Mouse (Mus musculus) urinary bladder, postnatal 10 days (tissue): Measurements from ENCODE around the gene Bcr.

Experiments used
- DNase-seq: peaks from one replicate; pipeline ENCODE4 v3.0.0; 2022; ENCODE audit warnings: low spot score

Gene Bcr

GRCm38 (mm10) chr10:75131625-75132024, 71.2 kb downstream of the Bcr start:
- no peak for DNase-seq

- DNase-seq: no peak
Measured at GRCm38 (mm10) chr10:75134861-75135517, 74.6 kb downstream of the Bcr start.

GRCm38 (mm10) chr10:75135518-75136162, 75.2 kb downstream of the Bcr start:
- DNase-seq: no peak

DNA sequence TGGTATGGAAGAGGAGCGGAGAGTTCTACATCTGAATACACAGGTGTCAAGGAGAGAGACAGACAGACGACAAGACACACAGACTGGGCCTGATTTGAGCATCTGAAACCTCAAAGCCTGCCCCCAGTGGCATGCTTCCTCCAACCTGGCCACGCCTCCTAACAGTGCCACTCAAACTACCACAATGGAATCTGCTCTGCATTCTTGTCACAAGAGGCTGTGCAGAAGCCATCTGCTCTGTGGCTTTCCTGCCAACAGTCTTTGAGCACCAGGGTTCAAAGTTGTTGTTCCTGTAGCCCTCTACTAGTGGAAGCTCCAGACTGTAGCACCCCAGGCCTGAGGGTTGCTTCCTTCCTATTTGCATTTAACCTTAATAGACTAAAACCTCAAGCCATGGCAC, 76.8 kb downstream of the Bcr start:
- no peak for DNase-seq

DNA sequence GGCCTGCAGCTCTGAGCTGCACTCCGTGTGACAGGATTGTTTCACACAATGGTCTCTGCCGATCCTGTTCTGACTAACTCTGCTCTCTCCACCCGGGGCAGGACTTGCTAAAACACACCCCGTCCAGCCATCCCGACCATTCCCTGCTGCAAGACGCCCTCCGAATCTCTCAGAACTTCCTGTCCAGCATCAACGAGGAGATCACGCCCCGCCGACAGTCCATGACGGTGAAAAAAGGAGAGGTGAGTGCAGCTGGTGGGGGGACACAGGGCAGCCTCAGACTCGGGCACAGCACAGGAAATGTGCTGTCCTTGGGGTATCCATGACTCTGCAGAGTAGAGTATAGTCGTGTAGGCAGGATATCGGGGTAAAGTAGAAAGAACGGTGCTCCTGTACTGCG, 84.8 kb downstream of the Bcr start:
- no peak for DNase-seq

DNA sequence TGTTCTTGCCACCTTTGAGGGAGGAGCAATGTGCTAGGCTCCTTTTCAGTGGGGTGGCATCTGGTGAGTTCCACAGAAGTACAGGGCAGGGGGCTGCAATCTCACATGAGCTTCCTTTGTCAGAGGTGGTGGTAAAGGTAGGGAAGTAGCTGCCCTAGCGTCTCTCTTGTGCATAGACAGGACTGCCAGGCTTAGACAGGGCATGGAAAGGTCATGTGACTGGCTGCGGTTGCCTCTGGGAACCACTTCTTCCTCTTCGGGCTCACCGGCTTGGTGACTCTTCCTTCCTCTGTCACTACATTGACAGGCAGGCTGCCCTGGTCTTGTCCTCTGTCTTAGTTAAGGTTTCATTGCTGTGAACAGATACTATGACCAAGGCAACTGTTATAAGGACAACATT, 85.6 kb downstream of the Bcr start:
- no peak for DNase-seq

- DNase-seq: no peak
Measured at GRCm38 (mm10) chr10:75146619-75147018, 86.2 kb downstream of the Bcr start.

DNA sequence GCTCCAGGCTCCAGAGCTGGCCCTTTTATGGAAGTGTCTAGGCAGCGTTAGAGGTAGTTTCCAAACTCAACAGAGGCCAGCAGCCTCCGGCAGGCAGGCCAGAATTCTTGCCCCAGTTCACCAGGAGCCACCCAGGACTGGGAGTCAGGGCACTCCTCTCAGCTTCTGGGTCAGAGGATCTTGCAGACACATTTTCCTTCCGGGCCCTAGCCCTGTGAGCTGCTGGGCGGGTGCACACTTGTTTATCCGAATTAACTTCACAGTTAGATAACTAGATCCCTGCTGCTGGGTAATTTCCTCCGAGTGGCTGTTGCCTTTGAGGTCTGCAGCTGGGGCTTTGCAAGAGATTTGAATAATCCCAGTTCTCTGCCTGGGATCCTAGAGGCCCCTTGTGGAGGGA, 87.9 kb downstream of the Bcr start:
- DNase-seq: no peak

- no peak for DNase-seq
Measured at GRCm38 (mm10) chr10:75150361-75150760, 90.0 kb downstream of the Bcr start.

GRCm38 (mm10) chr10:75151311-75151710, 90.9 kb downstream of the Bcr start:
- no peak for DNase-seq

- no peak for DNase-seq
Measured at GRCm38 (mm10) chr10:75156835-75157234, 96.4 kb downstream of the Bcr start.

DNA sequence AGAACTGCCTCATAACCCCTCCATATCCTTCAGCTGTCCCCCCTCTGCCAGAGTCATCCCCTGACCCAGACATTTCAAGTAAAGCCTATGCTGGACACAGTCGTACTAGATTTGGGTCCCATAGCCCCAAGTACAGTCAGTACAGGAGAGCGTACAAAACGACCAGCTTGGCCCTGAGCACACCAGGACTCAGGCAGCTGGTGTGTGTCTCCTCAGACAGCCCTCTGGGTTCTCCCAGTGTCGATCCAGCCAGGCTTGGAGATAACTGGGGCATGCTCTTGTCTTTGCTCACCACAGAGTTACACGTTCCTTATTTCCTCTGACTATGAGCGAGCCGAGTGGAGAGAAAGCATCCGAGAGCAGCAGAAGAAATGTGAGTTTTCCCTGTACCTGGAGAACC, 97.3 kb downstream of the Bcr start:
- DNase-seq: no peak

DNA sequence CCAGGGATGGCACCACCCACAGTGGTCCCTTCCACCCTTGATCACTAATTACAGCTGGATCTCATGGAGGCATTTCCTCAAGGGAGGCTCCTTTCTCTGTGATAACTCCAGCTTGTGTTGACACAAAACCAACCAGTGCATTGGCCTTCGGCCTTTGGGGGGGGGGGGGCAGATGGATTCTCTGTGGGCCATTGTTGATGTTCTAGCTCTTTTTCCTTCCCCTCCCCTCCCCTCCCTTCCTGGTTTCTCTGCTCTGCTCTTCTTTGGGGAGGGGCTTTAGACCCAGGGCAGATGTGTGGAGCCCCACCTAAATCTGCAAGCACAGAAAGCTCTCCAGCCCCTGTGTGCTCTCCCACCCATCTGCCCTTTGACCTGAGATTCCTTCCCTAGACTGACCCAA, 98.0 kb downstream of the Bcr start:
- no peak for DNase-seq

DNA sequence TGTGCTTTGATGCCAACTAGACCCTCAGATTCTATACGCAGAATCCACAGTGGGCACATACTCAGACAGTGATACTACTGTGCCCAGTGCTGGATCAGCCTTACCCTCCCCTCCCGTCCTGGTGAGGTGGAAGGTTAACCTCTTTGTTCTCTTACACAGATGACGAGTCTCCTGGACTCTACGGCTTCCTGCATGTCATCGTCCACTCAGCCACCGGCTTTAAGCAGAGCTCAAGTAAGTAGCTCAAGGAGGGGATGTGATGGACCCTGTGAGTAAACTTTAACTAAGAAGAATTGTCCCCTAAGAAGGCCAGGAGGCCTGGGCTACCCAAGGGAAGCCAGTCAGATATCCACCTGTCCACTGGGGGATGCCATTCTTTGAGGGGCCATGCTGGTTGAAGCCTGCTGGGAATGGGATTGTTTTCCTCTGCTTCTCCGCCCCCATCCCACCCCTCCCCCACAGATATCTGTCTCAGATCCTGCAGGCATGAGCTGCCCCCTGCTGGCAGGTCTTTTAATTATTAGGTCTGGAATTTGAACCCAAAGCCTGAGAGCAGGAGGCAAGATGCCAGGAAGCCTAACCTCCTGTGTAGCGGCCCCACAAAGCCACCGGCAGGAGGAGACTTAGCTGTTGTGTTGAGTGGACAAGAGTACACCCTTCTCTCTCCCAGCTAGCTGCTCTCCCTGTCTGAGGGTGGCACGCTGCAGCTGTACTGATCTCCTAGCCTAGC, 99.9 kb downstream of the Bcr start:
- DNase-seq: no peak

DNA sequence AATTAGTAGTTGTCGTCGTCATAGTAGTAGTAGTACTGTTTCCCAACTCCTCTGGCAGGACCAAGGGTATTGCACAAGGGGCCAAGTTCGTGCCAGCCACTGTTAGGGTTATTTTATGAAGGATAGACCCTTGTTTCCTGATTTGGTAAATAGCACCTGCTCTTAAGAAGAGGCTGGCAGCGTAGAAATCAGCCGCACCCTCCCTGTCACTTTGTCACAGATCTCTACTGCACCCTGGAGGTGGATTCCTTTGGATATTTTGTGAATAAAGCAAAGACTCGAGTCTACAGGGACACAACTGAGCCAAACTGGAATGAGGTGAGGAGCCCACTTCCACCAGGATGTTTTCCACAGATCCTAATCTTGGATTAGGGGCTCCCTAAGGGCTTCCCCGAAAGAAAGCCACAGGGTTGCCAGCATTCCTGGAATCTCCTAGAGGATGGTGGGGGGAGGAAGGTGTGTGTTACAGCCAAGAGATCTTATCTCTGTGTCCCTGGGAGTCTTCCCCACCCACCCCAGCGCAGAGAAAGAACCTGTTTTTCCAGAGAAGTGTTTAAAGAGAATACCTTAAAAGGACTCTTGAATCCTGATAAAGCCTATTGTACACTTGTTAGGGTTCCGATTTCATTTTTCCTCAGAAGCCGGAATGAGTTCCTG, 105.6 kb downstream of the Bcr start:
- DNase-seq: no peak

DNA sequence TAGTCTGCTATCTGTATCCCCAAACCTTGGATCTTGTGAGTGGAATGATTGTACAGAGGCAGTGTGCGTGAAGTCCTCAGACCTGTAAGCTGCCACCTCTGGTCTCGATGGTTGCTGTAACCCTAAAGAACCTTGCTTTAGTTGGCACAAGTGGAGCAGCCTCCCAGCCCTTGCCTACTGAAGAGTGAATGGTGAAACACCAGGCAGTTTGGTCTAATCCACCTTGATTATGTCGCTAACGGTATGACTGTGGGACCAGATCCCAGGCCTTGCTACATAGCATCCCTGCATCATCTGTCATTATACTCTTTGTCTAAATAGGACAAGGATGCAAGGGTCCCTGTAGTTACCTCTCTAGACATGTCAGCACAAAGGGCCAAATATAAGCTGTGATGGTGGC, 106.2 kb downstream of the Bcr start:
- DNase-seq: no peak

DNA sequence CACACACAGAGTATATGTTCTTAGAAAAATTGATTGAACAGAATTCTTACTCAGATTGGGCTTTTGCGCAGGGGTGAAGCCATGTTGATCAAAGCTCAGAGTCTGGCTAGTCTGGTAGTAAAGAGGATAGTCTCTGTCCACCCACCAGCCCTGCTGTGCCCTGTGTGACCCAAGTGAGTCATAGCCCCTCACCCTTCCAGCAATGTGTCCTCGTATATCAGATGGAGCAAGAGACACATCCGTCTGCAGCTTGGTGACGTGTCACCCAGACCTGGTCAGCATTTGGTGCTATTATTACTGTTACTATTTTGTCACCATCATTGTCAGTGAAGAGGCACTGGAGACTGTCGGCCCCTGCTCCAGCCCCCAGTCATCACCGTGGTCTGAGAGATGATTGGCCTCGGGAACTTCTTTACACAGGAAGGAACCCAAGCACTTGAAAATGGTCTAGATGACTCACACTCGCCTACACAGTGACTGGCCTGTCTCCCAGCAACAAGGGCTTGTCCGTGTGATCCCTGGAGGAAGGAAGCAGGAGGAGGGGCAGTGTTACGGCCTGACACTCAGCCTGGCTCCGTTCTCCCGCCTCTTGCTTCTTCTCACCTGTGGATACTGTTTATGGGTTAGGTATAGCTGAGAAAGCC, 109.9 kb downstream of the Bcr start:
- no peak for DNase-seq

GRCm38 (mm10) chr10:75173056-75173455, 112.7 kb downstream of the Bcr start:
- DNase-seq: peak; percentile 8

DNA sequence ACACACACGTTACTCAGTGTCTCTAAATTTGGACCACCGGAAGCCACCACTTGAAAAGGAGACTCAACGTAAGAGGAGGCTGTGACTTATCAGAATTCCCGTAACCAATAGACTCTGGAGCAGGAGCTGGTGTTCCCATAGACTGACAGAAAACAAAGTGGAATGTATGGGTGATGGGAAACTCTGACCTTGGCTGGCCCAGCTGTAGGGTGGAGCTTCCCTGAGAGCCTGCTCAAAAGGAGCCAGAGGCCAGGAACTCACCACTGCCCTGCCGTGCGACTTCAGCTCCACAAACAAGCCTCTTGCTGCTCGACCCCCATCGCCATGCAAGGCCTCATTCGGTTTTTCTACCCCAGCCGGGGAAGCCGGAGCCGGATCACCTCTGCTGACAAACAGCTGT, 113.3 kb downstream of the Bcr start:
- DNase-seq: no peak

- DNase-seq: peak; percentile 7
Measured at GRCm38 (mm10) chr10:75176494-75176893, 116.1 kb downstream of the Bcr start.

DNA sequence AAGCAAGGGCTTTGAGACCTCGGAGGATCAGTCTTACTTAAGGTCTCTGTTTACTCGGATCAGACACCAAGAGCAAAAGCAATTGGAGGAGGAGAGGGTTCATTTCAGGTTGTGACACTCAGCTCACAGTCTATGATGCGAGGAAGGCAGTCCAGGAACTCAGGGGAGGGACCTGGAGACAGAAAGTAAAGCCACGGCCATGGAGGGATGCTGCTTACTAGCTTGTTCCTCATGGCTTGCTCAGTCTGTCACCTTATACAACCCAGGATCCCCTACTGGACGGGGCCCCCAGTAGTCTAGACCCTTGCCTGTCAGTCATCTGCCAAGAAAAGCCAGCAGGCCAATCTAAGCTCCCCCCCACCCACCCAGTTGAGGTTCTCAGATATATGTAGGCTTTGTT, 118.5 kb downstream of the Bcr start:
- no peak for DNase-seq

GRCm38 (mm10) chr10:75182151-75182774, 121.9 kb downstream of the Bcr start:
- peak; percentile 44 for DNase-seq
